Mouse (Mus musculus) liver (tissue): ENCODE measurements around the gene Smarcc2.
"Not testable (repeated sequence)": the region's sequence is repeated elsewhere in the genome, so short reads cannot be mapped to it uniquely, and the experiment has no call there.

Source experiments
- DNase-seq: peaks from one replicate; pipeline ENCODE4 v3.0.0-alpha.2; 2020; ENCODE audit warnings: mixed read lengths

Smarcc2 gene

DNA sequence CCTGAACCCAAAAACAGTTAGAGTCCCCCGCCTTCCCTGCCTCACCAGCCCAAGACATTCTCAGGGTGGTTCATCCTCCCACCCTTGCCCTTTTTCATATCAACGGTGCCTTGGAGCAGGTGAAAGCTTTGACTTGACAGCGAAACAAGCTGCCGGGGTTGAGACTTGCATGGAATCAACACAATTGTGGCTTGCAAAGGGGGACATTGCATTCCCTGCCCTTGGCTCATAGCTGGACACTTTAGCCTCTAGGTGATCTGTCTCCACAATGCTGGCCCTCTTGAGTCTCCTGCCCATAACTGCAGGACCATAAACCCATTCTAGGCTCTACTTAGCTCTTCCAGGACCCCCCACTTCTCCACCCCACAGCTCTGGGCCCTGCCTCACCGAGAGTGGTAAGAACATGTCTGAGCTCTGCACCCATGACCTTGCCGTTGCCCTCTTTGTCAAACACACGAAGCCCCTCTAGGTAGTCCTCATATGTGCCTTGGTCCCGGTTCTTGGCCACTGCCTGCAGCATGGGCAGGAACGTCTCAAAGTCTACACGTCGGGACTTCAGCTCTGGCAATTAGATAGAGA is 35.7 kb downstream of the Smarcc2 start:
- DNase-seq: no peak

- DNase-seq: no peak
Measured at GRCm38 (mm10) chr10:128495270-128495669, 36.2 kb downstream of the Smarcc2 start.

DNA sequence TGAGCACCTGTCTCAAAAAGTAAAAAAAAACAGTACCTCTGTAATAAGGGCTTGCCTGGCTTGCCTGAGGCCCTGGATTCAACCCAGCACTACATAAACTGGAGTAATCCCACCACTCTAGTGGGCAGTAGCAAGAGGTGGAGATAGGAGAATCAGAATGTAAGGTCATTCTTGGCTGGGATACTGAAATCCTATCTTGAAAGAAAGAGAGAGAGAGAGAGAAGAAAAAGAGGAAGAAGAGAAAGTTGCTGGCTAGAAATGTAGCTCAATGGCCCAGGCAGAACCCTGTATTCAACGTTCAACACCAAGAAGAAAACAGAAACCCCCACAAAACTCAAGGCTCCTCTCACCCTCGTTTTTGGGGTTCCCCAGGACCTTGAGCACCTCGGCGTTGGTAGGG is 36.9 kb downstream of the Smarcc2 start:
- DNase-seq: no peak

- no peak for DNase-seq
Measured at GRCm38 (mm10) chr10:128496509-128497077, 37.5 kb downstream of the Smarcc2 start.

DNA sequence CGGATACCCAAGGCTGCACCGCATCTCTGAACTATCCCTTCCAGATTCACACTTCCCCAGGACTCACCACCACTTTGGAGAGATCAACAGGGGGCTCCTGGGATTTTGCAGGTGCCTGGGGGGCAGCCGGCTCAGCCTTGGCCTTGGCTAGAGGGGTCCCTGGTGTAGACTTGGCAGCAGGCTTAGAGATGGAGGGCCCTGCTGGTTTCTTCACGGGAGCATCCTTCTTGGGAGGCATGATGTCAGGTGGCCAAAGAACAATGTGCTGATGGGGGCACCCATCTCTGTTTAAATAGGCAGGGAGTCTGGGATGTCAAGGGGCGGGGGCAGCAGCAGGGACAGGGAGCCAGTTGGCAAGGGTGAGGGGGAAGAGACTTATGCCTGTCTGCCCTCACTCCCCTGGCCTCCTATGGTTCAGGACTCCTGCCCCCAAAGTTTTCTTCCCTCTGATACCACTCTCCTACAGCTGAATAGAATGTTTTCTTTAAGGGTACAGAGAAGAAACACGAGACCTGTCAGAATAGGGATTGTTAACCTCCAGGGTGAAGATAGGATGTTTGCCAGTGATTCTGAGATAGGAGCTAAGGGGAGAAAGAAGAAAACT is 38.2 kb downstream of the Smarcc2 start:
- no peak for DNase-seq

DNA sequence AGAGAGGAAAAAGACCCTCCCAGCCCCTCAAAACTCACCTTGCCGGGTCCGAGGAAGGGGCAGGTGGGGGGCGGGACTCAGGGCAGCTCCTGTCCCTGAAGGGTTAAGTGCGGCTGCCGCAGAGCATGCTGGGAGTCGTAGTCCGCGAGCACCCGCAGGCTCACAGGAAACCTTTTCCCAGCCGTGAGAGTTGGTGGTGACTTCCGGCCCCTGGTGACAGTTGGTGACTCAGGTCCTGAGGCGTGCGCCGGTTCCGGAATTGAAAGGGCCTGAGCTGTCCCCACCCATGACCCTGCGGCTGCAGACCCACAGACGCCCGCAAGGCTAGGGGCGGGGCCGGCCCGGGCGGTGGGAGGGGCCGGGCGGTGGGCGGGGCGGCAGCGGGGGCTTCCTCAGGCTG is 39.5 kb downstream of the Smarcc2 start, which contains the start of gene Myl6b:
Gene Myl6b, minus strand, starts transcription at position 96 of the 400 bp plus-strand sequence.
- DNase-seq: peak; percentile 96

DNA sequence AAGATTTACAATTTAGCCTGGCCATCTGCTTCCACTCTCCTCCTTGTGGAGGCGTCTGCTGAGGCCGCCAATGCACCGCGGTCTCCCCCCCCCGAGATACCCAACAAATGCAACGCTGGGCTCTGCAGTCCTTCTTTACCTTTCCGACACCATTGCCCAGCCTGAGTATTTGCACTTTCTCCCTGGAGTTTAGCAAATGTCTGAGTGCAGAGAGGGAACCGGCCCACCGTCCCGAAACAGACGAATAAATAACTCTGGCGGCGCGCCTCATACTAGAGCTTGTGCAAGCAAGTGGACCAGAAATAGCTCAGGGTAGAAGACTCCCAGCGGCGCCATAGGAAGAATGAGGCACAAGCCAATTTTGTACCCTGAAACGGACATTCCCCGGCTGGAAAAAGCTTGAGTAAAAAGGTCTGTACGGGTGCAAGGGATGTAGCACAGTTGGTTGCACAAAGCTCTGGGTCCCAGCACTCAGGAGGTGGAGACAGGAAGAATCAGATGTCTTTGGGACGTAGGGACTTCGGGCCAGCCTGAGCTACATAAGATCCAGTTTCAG is 40.1 kb downstream of the Smarcc2 start:
- peak; percentile 56 for DNase-seq

DNA sequence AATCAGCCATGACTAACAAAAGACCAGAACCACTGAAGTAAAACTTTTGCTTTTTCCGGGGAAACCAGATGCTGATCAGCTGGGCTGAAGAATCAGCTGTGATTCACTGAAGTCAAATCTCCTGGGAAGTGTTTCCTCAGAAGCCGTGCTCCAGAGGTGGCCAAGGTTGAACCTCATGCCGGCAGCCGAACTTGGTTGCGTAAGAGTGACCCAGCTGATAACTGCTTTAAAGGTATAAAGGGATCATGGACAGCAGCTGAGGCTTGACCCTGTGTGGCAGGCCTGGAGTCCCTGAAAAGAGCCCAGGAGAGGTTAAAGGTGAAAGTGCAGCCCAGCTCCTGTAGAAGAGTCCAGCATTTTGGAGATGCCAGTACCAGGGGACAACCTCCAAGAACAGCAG is 43.3 kb downstream of the Smarcc2 start:
- peak; percentile 36 for DNase-seq

- no peak for DNase-seq
Measured at GRCm38 (mm10) chr10:128503532-128503931, 44.5 kb downstream of the Smarcc2 start.

DNA sequence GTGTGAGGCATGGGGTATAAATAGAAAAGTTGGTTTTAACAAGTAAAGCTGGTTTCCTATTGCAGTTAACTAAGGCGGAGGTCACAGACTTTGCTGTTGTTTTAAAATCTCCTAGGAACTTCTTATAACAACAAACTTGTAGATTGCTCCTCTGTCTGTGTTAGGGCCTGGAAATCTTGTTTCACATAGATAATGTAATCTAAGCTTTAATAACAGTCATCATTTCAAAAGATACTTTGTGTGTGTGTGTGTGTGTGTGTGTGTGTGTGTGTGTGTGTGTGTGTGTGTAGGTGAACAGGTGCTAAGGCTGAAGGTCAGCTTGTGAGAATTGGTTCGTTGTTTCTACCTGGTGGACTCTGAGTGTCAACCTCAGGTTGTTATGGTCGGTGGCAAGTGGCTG is 45.0 kb downstream of the Smarcc2 start:
- no peak for DNase-seq

DNA sequence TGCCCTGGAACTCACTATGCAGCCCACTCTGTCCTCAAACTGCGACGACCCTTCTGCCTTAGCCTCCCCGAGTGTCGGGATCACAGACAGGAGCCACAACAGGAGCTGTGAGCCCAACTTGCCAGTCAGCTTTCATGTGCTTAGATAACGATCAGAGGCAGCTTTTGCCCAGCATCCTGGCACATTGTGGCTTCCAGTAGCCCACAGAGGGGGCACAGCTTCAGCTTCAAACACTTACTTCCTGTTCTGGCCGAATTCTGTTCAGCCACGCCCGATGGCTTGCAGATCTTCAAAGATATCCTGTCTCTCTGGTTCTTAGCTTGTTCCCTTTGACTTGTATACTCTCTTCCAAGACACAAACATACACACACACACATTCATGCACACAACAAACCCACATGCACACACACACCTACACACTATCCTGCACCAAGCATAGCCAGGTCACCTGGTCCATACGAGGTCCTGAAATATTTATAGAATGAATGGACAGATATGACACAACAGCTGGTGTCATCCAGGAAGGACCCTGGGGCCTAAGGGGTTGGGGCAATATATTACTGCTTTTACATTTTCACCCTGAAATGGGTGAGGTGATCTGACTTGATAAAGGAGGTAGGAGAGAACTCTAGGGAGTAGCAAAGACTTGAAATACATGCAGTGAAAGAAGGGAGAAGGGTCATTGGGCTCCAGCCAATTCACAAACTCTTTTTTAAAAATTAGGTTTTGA is 45.8 kb downstream of the Smarcc2 start:
- peak; percentile 49 for DNase-seq

DNA sequence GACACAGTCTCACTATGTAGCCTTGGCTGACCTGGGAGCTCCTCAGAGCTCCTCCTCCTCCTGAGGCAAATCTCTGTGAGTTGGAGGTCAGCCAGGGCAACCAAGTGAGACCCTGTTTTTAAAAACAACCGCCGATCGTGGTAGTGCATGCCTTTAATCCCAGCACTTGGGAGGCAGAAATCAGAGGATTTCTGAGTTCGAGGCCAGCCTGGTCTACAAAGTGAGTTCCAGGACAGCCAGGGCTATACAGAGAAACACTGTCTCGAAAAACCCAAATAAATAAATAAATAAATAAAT is 46.3 kb downstream of the Smarcc2 start:
- DNase-seq: not testable (repeated sequence)

- no peak for DNase-seq
Measured at GRCm38 (mm10) chr10:128505974-128506373, 46.9 kb downstream of the Smarcc2 start.

- DNase-seq: no peak
Measured at GRCm38 (mm10) chr10:128508260-128508659, 49.2 kb downstream of the Smarcc2 start.

DNA sequence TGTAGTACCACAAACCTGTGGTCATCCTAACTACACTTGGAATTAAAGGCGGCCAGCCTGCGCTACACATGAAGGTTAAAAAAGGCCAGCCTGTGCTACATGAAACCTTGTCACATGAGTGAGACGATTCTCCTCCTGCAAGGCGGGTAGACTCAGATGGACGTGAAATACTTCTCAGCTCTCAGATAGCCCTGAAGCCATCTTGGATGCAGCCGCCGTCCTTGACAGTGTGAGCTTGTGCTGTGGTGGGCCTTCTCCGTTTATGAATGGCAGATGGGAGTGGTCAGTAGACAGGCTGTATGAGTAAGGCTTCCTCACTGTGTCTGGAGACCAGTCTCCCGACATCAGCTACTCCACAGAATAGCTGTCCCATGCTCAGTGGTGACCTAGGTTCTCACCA is 50.2 kb downstream of the Smarcc2 start:
- no peak for DNase-seq

- DNase-seq: no peak
Measured at GRCm38 (mm10) chr10:128509831-128510230, 50.8 kb downstream of the Smarcc2 start.

GRCm38 (mm10) chr10:128510301-128510700 is 51.3 kb downstream of the Smarcc2 start:
- no peak for DNase-seq

- DNase-seq: no peak
Measured at GRCm38 (mm10) chr10:128511189-128511588, 52.1 kb downstream of the Smarcc2 start.

DNA sequence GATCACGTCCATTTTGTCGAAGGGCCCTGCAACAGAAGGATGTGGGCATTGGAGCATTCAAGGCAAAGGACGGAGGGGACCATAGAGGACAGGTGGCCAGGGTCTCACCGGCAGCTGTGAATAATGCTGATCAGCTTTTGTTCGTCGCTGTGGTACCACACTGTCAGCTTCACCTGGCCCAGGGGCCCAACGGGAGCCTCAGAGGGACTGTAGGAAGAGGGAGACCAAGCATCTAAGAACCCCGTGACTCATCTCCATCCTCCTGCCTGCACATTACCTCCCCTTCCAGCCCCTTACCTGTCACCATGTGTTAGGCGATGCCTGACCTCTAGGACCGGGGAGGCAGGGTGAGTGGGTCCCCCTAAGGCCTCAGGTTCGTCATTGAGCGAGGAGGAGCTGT is 52.7 kb downstream of the Smarcc2 start:
- no peak for DNase-seq

DNA sequence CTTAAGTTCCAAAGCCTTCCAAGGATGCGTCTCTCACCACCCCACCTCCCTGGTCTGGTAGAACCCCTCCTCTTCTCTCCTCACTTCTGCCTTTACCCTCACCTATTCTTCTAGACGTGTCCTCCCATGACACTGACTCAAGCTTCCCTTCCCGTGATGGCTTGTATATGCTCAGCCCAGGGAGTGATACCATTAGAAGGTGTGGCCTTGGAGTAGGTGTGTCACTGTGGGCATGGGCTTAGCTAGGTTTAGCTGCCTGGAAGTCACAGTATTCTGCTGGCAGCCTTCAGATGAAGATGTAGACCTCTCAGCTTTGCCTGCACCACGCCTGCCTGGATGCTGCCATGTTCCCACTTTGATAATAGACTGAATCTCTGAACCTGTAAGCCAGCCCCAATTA is 56.0 kb downstream of the Smarcc2 start:
- DNase-seq: no peak

DNA sequence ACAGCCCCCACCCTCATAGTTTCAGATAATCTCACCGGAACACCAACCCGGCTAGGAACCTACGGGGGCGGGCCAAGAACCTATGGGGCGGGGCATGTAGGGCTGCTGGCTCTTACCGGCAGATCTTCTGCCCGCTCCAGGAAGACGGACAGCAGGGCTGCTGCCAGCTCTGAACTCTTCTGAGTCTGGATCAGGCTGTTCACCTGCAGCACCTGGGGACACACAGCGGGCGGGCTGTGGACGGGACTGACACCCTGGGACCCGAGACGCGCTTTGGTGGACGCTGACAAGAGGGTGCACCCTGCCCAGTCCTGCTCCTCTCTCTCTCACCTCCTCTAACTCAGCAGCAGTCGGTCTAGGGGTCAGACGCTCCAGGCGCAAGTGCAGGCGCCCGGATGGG is 57.0 kb downstream of the Smarcc2 start:
- DNase-seq: peak; percentile 70

DNA sequence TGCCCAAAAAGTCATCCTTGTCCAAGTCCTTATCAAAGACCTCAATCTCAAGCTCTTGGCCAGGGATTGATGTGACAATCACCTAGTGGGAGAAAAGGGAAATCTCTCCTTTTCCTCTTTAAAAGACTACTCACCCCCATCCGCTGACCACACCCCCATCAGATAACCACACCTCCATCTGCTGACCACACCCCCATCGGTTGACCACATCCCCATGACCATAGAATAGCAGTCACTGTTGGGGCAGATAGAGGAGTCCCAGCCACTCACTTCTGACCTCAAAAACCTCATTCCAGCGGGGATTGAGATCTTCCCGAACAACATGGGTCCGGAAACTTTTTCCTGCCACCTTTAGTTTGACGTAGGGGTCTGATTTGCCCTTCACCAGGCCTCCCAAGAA is 57.6 kb downstream of the Smarcc2 start:
- peak; percentile 54 for DNase-seq

DNA sequence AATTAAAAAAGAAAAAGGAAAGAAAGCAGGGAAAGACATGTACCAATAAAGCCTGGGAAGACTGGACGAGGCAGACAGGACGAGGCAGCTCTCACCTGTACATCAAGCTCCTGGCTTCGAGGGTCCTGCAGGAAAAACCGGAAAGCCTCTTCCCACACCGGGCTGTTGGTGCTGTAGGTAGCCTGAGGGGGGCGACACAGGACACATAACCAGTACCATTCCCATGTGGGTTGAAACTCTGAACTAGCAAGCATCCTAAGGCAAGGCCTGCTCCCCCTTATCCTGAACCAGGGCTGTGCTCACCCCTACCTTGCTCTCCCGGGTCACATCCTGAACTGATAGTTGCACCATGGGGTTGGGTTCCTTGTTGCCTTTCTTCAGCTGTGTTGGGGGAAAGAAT is 59.8 kb downstream of the Smarcc2 start:
- DNase-seq: peak; percentile 54

- DNase-seq: no peak
Measured at GRCm38 (mm10) chr10:128520591-128520990, 61.5 kb downstream of the Smarcc2 start.
